Mouse (Mus musculus) cerebellum, adult 9-11 months (tissue): ENCODE data around the gene Zfp664.

Experiments
- DNase-seq: peaks from one replicate; pipeline ENCODE4 v3.0.0; 2022

Gene Zfp664

GRCm38 (mm10) chr5:124862013-124862866, at the start of gene Zfp664, which contains the start of gene Ccdc92:
Zfp664 (plus strand) TSS chr5:124862691.
Ccdc92 (minus strand) TSS chr5:124862424.
- DNase-seq, result peak; percentile 97

- peak; percentile 95 for DNase-seq
Measured at GRCm38 (mm10) chr5:124814797-124815196, 47.7 kb upstream of the Zfp664 start.

GRCm38 (mm10) chr5:124817050-124817449, 45.4 kb upstream of the Zfp664 start:
- DNase-seq, result no peak

- peak; percentile 66 for DNase-seq
Measured at GRCm38 (mm10) chr5:124822128-124822894, 40.2 kb upstream of the Zfp664 start.

GRCm38 (mm10) chr5:124830331-124830730, 32.2 kb upstream of the Zfp664 start:
- DNase-seq, result no peak

- peak; percentile 96 for DNase-seq
Measured at GRCm38 (mm10) chr5:124835218-124835617, 27.3 kb upstream of the Zfp664 start.

- DNase-seq, result no peak
Measured at GRCm38 (mm10) chr5:124836075-124836474, 26.4 kb upstream of the Zfp664 start.

GRCm38 (mm10) chr5:124836621-124837020, 25.9 kb upstream of the Zfp664 start:
- DNase-seq, result peak; percentile 97

GRCm38 (mm10) chr5:124840202-124840601, 22.3 kb upstream of the Zfp664 start:
- no peak for DNase-seq

- no peak for DNase-seq
Measured at GRCm38 (mm10) chr5:124840669-124841068, 21.8 kb upstream of the Zfp664 start.

GRCm38 (mm10) chr5:124843386-124843785, 19.1 kb upstream of the Zfp664 start:
- peak; percentile 69 for DNase-seq

GRCm38 (mm10) chr5:124844929-124845328, 17.6 kb upstream of the Zfp664 start:
- no peak for DNase-seq

- no peak for DNase-seq
Measured at GRCm38 (mm10) chr5:124847014-124847413, 15.5 kb upstream of the Zfp664 start.

- DNase-seq, result no peak
Measured at GRCm38 (mm10) chr5:124848994-124849393, 13.5 kb upstream of the Zfp664 start.

- peak; percentile 74 for DNase-seq
Measured at GRCm38 (mm10) chr5:124851572-124851971, 10.9 kb upstream of the Zfp664 start.

GRCm38 (mm10) chr5:124852294-124852693, 10.2 kb upstream of the Zfp664 start:
- no peak for DNase-seq

GRCm38 (mm10) chr5:124853079-124853478, 9.4 kb upstream of the Zfp664 start:
- DNase-seq, result peak; percentile 90

- DNase-seq, result no peak
Measured at GRCm38 (mm10) chr5:124854202-124854601, 8.3 kb upstream of the Zfp664 start.

- no peak for DNase-seq
Measured at GRCm38 (mm10) chr5:124860013-124860412, 2.5 kb upstream of the Zfp664 start.

- peak; percentile 80 for DNase-seq
Measured at GRCm38 (mm10) chr5:124861463-124861862, 1.0 kb upstream of the Zfp664 start.

- peak; percentile 71 for DNase-seq
Measured at GRCm38 (mm10) chr5:124862871-124863741, 615 bp downstream of the Zfp664 start.

- DNase-seq, result peak; percentile 77
Measured at GRCm38 (mm10) chr5:124868981-124869380, 6.5 kb downstream of the Zfp664 start.

- no peak for DNase-seq
Measured at GRCm38 (mm10) chr5:124872033-124872432, 9.5 kb downstream of the Zfp664 start.
